In genomic region chr14:25718471-25718870, GRCm38 (mm10) we compare ENCODE assay signal across 9 mouse cellular contexts. TPM values are rescaled to one million over a fixed set of nuclear protein-coding genes. Genes with fewer than 3 reads are reported as not detected.
DNase-seq lines count a peak whose midpoint lies in the region; ATAC-seq and TF ChIP-seq lines count a peak whose summit lies in the region.
"Had no signal": no experiment of that assay in that cellular context is flagged by ENCODE, and none has a peak within 500 bp of the region (broad histone marks: within the 10 kb centered on the region; RNA-seq: fewer than 3 reads in every experiment).

No protein-coding gene starts in this region.

- H3K9me3 ChIP-seq in forebrain, embryonic 12.5 days, result no peaks in the 10 kb centered on the region
- H3K9me3 ChIP-seq in forebrain, embryonic 14.5 days (replicated peaks; ENCODE audit: control insufficient read depth, low read length), result no peaks in the 10 kb centered on the region
- no peaks in the 10 kb centered on the region for H3K9me3 ChIP-seq in heart, embryonic 15.5 days (replicated peaks)
- H3K9me3 ChIP-seq in lung, embryonic 15.5 days, result no peaks in the 10 kb centered on the region
- H3K9me3 ChIP-seq in midbrain, embryonic 16.5 days (replicated peaks; ENCODE audit: control insufficient read depth, low read length, poor library complexity, severe bottlenecking), result no peaks in the 10 kb centered on the region
- H3K9me3 ChIP-seq: neural tube, embryonic 13.5 days had no signal

- no peak for TF ChIP-seq CTCF in brain, embryonic 14.5 days (IDR thresholded peaks at IDR 0.05; ENCODE audit: borderline replicate concordance, extremely low read depth, insufficient read depth, insufficient read length)

- H3K36me3 ChIP-seq in forebrain, embryonic 12.5 days (replicated peaks), result no peaks in the 10 kb centered on the region
- H3K36me3 ChIP-seq in forebrain, embryonic 14.5 days (ENCODE audit: control insufficient read depth, insufficient read depth, low read length), result no peaks in the 10 kb centered on the region
- peaks cover 9% of the 10 kb centered on the region for H3K36me3 ChIP-seq in heart, embryonic 15.5 days
- peaks cover 5% of the 10 kb centered on the region; the same call in 1 of the 2 replicates for H3K36me3 ChIP-seq in lung, embryonic 15.5 days
- no peaks in the 10 kb centered on the region for H3K36me3 ChIP-seq in midbrain, embryonic 16.5 days (ENCODE audit: control insufficient read depth, insufficient read depth, low read length)

- DNase-seq in forebrain, embryonic 14.5 days (ENCODE audit: low spot score), result no peak
- peak; percentile 20 for DNase-seq in brain, embryonic 14.5 days (ENCODE audit: low read depth)
- no peak for DNase-seq in B cell, adult 2 months
- no peak for DNase-seq in left cerebral cortex, adult 18-20 months (ENCODE audit: low spot score in 2 of 2)

- no peak for TF ChIP-seq POLR2A in brain, embryonic 14.5 days (IDR thresholded peaks at IDR 0.05; ENCODE audit: borderline replicate concordance, extremely low read depth, insufficient read depth, insufficient read length, poor library complexity, severe bottlenecking)

- 0 out of 2 replicates have a peak overlapping the region, but pooled peaks have one; percentile 5 for H3K27ac ChIP-seq in forebrain, embryonic 12.5 days
- no peak overlapping the region for H3K27ac ChIP-seq in forebrain, embryonic 14.5 days (ENCODE audit: low read depth, low read length)
- peak overlapping the region; percentile 49 for H3K27ac ChIP-seq in heart, embryonic 15.5 days
- H3K27ac ChIP-seq in lung, embryonic 15.5 days, result peak overlapping the region; percentile 81
- no peak overlapping the region for H3K27ac ChIP-seq in midbrain, embryonic 16.5 days (ENCODE audit: low read length)
- H3K27ac ChIP-seq: neural tube, embryonic 13.5 days had no signal

- H3K27me3 ChIP-seq in forebrain, embryonic 12.5 days, result no peaks in the 10 kb centered on the region
- H3K27me3 ChIP-seq in forebrain, embryonic 14.5 days (replicated peaks; ENCODE audit: control insufficient read depth, insufficient read depth, low read length), result no peaks in the 10 kb centered on the region
- no peaks in the 10 kb centered on the region for H3K27me3 ChIP-seq in heart, embryonic 15.5 days
- H3K27me3 ChIP-seq in lung, embryonic 15.5 days, result no peaks in the 10 kb centered on the region
- H3K27me3 ChIP-seq in midbrain, embryonic 16.5 days (ENCODE audit: control insufficient read depth, insufficient read depth, low read depth, low read length), result no peaks in the 10 kb centered on the region
- H3K27me3 ChIP-seq: neural tube, embryonic 13.5 days had no signal

- no peak overlapping the region for H3K4me3 ChIP-seq in forebrain, embryonic 12.5 days (replicated peaks)
- H3K4me3 ChIP-seq in forebrain, embryonic 14.5 days (ENCODE audit: low read depth, low read length), result no peak overlapping the region
- H3K4me3 ChIP-seq in heart, embryonic 15.5 days, result no peak overlapping the region
- H3K4me3 ChIP-seq in lung, embryonic 15.5 days, result no peak overlapping the region
- no peak overlapping the region for H3K4me3 ChIP-seq in midbrain, embryonic 16.5 days (ENCODE audit: low read depth, low read length)
- H3K4me3 ChIP-seq: neural tube, embryonic 13.5 days had no signal

- no peak for ATAC-seq in forebrain, embryonic 12.5 days (ENCODE audit: low FRiP score)
- ATAC-seq in forebrain, embryonic 14.5 days, result no peak
- peak; percentile 54; the same call in 1 of the 2 replicates for ATAC-seq in heart, embryonic 15.5 days (replicated peaks; ENCODE audit: insufficient number of reproducible peaks, insufficient read depth, low FRiP score, low read depth)
- peak; percentile 86 for ATAC-seq in lung, embryonic 15.5 days (ENCODE audit: borderline replicate concordance, extremely low read depth, low FRiP score, low TSS enrichment)
- no peak for ATAC-seq in midbrain, embryonic 16.5 days

- peak overlapping the region; percentile 36; the same call in 1 of the 2 replicates for H3K9ac ChIP-seq in forebrain, embryonic 12.5 days
- H3K9ac ChIP-seq in forebrain, embryonic 14.5 days (ENCODE audit: low read length), result no peak overlapping the region
- H3K9ac ChIP-seq in heart, embryonic 15.5 days, result no peak overlapping the region
- no peak overlapping the region for H3K9ac ChIP-seq in lung, embryonic 15.5 days
- no peak overlapping the region for H3K9ac ChIP-seq in midbrain, embryonic 16.5 days (ENCODE audit: low read depth, low read length)
- H3K9ac ChIP-seq: neural tube, embryonic 13.5 days had no signal

- WGBS in forebrain, embryonic 12.5 days, result 4% methylated on average over 2 of the region's 2 CpGs
- 9% methylated on average over 2 of the region's 2 CpGs for WGBS in forebrain, embryonic 14.5 days
- 6% methylated on average over 2 of the region's 2 CpGs for WGBS in heart, embryonic 15.5 days
- WGBS in lung, embryonic 15.5 days, result 5% methylated on average over 2 of the region's 2 CpGs
- 3% methylated on average over 2 of the region's 2 CpGs for WGBS in midbrain, embryonic 16.5 days

- no peak overlapping the region for H3K4me2 ChIP-seq in forebrain, embryonic 12.5 days
- no peak overlapping the region for H3K4me2 ChIP-seq in forebrain, embryonic 14.5 days (ENCODE audit: low read length)
- H3K4me2 ChIP-seq in heart, embryonic 15.5 days, result no peak overlapping the region
- H3K4me2 ChIP-seq in lung, embryonic 15.5 days, result no peak overlapping the region
- no peak overlapping the region for H3K4me2 ChIP-seq in midbrain, embryonic 16.5 days (ENCODE audit: low read length)
- H3K4me2 ChIP-seq: neural tube, embryonic 13.5 days had no signal

- peaks cover 13% of the 10 kb centered on the region for H3K4me1 ChIP-seq in forebrain, embryonic 12.5 days
- H3K4me1 ChIP-seq in forebrain, embryonic 14.5 days (ENCODE audit: control insufficient read depth, insufficient read depth, low read length), result no peaks in the 10 kb centered on the region
- peaks cover 27% of the 10 kb centered on the region for H3K4me1 ChIP-seq in heart, embryonic 15.5 days (replicated peaks)
- H3K4me1 ChIP-seq in lung, embryonic 15.5 days, result peaks cover 30% of the 10 kb centered on the region
- H3K4me1 ChIP-seq in midbrain, embryonic 16.5 days (ENCODE audit: control insufficient read depth, insufficient read depth, low read length), result 0 out of 2 replicates have a peak, but pooled peaks cover 3% of the 10 kb centered on the region

RNA-seq across cellular contexts. Expression of gene Ppif, which starts 24.5 kb away (rescaled TPM):
- 32.4 and 35.6 TPM in 2 replicates for polyA plus RNA-seq in forebrain, embryonic 12.5 days (2016; fragmentation: Nextera tagmentation; extraction: Ambion mirVana)
- polyA plus RNA-seq in forebrain, embryonic 14.5 days (2014; fragmentation: Nextera tagmentation; extraction: Ambion mirVana), result 25.3 and 28.2 TPM in 2 replicates
- 59.5 and 71.6 TPM in 2 replicates for polyA plus RNA-seq in brain, embryonic 14.5 days (2012; rRNA removed)
- polyA plus RNA-seq in heart, embryonic 15.5 days (2015; fragmentation: Nextera tagmentation; extraction: Ambion mirVana), result 102 and 108 TPM in 2 replicates
- polyA plus RNA-seq in lung, embryonic 15.5 days (2015; fragmentation: Nextera tagmentation; extraction: Ambion mirVana), result 23.1 and 24.3 TPM in 2 replicates
- polyA plus RNA-seq in midbrain, embryonic 16.5 days (2015; fragmentation: Nextera tagmentation; extraction: Ambion mirVana), result 29.6 and 40.3 TPM in 2 replicates
- total RNA-seq in left cerebral cortex, adult 18-20 months (2021), result 10 to 100 TPM; 25.4 to 25.6 TPM

RNA-seq across cellular contexts. Expression of gene Zcchc24, which starts 50.4 kb away (rescaled TPM):
- polyA plus RNA-seq in forebrain, embryonic 12.5 days (2016; fragmentation: Nextera tagmentation; extraction: Ambion mirVana), result 12.3 and 14.2 TPM in 2 replicates
- polyA plus RNA-seq in forebrain, embryonic 14.5 days (2014; fragmentation: Nextera tagmentation; extraction: Ambion mirVana), result 8.0 and 9.8 TPM in 2 replicates
- 14.8 and 19.6 TPM in 2 replicates for polyA plus RNA-seq in brain, embryonic 14.5 days (2012; rRNA removed)
- polyA plus RNA-seq in heart, embryonic 15.5 days (2015; fragmentation: Nextera tagmentation; extraction: Ambion mirVana), result 22.4 and 26.8 TPM in 2 replicates
- polyA plus RNA-seq in lung, embryonic 15.5 days (2015; fragmentation: Nextera tagmentation; extraction: Ambion mirVana), result 21.4 and 22.4 TPM in 2 replicates
- polyA plus RNA-seq in midbrain, embryonic 16.5 days (2015; fragmentation: Nextera tagmentation; extraction: Ambion mirVana), result 11.0 and 12.2 TPM in 2 replicates
- 10 to 100 TPM; 47.4 to 47.7 TPM for total RNA-seq in left cerebral cortex, adult 18-20 months (2021)

Comparison
In these comparisons a context has a peak if more than half of its experiments do, and no peak if none do; other contexts are left out.
1. H3K27ac ChIP-seq: peak in forebrain, embryonic 12.5 days (single experiment), heart, embryonic 15.5 days (single experiment) and lung, embryonic 15.5 days (single experiment); none in forebrain, embryonic 14.5 days (single experiment) and midbrain, embryonic 16.5 days (single experiment).
2. ATAC-seq: peak in heart, embryonic 15.5 days (single experiment) and lung, embryonic 15.5 days (single experiment); none in forebrain, embryonic 12.5 days (single experiment), forebrain, embryonic 14.5 days (single experiment) and midbrain, embryonic 16.5 days (single experiment).